Mouse (Mus musculus): Measurements from ENCODE around the gene Polr2a.
"Not testable (repeated sequence)": the region's sequence is repeated elsewhere in the genome, so short reads cannot be mapped to it uniquely, and the experiment has no call there.

Gene Polr2a

DNA sequence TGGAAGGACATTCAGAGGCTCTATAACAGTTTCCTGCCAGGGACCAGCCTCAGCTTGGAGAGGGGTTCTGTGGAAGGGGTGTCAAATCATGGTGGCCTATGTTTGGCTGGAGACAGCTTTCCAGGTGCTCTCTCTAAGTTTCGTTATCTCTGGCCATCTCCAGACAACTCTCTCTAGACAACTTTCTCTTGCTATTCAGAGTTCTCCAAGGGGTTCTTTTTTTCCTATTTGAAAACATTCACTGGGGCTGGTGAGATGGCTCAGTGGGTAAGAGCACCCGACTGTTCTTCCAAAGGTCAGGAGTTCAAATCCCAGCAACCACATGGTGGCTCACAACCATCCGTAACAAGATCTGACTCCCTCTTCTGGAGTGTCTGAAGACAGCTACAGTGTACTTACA, 55.1 kb downstream of the Polr2a start:
- not testable (repeated sequence) for DNase-seq

DNA sequence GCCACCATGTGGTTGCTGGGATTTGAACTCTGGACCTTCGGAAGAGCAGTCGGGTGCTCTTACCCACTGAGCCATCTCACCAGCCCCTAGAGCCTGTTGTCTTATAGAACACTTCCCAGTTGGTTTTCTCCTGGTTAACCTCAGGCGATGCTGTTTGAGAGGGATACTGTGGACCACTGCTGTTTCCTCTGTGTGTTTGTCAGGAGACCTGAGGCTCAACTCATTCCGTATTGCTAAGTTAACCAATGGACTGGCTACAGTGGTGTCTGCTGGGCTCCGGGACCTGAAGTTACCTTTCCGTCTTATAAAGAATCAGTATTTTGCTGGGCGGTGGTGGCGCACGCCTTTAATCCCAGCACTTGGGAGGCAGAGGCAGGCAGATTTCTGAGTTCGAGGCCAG, 55.6 kb downstream of the Polr2a start:
- DNase-seq = not testable (repeated sequence)

DNA sequence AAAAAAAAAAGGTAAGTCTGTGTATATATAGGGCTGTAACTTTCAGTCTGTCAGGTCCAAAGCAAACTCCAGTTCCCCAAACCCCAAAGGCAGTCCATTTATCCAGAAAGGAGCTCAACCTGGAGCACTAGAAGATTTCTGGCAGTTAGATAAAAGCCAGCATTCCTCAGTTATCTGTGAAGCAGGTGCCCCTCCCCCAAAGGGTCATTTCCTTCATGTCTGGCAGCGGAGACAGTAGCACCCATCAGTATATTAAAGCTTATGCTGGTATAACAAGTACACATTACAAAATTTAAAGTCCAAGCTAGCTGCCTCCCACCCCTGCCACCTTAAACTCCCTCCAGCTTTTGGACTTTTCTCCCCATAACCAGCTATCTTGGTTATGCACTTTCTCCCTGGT, 58.8 kb downstream of the Polr2a start:
- no peak for DNase-seq

DNA sequence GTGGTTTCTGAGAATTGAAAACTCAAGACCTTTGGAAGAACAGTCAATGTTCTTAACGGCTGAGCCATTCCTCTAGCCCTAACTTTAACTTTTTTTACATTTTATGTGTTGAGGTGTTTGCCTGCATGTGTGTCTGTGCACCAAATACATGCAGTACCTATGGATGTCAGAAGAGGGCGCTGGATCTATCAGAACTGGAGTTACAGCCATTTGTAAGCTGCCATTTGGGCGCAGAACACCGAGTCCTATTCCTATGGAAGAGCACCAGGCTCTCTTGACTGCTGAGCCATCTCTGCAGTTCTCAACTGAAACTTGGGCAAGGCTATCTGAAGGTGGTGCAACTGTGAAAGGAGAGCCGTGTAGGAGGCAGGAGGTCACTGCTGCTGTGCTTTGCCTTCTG, 59.9 kb downstream of the Polr2a start:
- DNase-seq = no peak

DNA sequence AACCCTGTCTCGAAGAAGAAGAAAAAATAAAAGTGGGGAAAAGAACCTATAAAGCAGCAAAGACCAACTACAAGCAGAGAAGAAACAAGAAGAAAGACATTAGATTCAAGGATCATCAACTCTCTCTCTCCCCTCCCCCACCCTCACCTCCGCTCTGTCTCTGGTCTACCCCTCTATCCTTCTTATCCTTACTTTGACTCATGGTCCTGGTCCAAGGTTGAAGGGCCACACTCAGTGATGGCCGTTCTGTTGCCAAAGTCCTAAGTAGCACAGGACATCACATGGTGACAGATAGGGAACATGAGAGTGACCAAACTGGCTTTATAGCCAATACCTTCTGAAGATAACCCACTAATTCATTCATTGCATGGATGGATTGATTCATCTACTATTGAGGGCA, 61.0 kb downstream of the Polr2a start:
- DNase-seq = no peak

DNA sequence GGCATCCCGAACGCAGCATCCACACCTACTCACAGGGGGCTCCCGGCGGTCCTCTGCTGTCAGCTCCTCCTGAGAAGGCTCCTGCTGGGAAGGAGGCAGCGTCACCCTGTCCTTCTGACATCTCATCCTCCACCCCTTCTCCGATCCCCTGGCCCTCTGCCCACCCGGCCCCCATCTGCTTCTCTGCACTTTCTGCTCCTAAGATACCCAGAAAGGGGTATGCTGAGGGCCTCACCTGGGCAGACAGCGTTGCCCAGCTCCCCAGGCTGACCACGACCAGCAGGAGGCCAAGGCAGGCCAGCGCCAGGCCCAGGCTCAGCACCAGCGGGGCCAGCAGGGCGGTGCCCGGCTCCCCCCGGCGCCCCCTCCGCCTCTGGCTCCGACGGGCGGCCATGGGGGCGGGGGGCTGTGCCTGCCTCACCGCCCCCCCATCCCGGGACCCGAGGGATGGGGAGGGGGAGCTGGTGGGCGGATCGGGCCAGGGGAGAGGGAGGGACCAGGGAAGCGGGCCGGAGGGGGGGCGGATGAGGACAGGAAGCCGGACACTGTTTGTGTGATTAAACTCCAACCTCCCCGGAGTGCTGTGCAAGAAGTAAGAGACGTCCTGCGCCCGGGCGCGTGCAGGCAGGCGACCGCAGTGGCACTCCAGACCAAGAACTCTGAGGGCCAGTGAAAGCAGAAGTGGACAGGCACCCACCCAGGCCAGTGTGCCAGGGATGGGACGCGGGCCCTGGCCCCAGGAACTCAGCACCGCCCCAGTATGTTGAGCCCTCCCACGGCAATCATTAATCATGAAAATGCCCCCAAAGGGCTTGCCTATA, 62.9 kb downstream of the Polr2a start, which contains the start of the genes Tnfsf12 and Tnfsfm13:
Gene Tnfsf12, minus strand, starts transcription at position 489 of the 821 bp plus-strand sequence.
Gene Tnfsfm13, minus strand, starts transcription at position 738 of the 821 bp plus-strand sequence.
- DNase-seq = peak; percentile 90

DNA sequence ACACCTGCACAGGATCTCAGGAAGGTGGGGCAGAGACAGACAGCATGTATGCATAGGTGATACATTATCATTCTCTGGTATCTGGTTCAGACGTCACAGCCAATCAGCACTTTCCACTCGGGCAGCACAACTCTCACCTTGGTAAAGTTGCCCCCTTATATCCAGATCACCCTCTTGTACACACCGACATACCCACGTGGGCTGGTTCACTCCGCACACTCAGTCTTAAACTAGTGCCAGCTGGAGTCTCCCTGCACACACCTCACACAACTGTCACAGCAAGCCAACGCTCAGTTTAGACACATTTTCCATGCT, 63.4 kb downstream of the Polr2a start:
- no peak for DNase-seq

DNA sequence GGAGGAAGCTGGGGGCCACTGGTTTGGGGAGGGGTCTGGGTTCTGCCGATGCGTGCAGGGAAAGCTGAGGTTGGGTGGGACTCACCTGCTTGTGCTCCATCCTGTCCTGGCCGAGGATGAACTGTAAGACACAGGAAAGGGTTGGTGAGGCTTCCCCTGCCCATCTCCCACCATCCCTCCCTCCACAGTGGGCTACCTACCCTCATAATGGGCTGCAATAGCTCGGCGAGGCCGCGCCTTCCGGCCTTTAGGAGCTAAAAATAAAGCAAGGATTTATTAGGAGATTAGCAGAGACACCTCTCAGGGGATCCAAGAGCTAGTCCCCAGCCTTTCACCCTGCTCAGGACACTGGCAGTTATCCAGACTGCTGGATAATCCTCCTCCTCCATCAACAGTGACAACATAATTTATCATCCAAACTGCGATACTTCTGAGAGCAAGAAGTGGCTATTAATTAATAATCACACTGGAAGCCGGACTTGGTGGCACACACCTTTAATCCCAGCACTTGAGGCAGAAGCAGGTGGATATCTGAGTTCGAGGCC, 64.9 kb downstream of the Polr2a start:
- DNase-seq = no peak

DNA sequence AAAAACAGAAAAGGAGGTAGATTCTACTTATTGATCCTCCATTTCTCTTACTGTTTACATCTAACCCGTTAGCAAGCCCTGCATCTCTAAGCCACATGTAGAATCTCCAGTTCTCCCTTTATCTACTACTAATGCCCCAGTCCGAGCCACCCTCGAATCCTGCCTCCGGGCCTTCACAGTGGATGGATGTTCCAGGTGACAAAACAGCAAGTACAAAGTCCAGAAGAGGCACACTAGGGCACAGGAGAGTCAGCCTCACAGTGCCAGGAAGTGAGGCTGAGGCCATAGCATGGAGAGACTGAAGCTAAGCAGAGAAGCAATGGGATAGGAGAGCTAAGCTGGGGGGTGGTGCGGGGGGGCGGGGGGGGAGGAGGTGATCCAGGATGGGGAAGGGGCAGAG, 65.6 kb downstream of the Polr2a start:
- DNase-seq = no peak

DNA sequence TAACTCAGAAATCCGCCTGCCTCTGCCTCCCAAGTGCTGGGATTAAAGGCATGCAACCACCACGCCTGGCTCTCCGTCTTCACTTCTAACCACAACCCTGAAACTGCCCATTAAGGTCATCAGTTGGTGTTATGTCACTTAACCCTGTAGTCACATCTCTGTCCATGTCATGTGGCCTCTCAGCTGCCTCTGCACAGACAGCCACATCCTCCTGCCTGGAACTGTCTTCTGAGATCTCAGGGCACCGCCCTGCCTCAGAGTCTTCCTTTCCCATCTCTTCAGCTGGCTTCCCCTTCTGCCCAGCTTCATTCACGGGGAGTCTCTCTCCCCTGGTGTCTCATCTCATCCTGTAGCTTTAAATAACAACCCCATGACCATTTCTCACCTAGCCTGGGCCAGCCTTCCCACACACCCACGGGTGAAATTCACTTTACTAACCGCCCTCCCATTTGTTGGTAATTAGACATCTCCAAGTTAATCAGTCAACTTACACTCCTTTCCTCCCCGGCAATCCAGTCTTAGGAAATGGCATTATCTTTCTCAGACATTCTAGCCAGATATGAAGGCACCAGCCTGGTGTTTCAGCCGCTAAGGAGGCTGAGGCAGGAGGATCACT, 66.1 kb downstream of the Polr2a start:
- DNase-seq = no peak

DNA sequence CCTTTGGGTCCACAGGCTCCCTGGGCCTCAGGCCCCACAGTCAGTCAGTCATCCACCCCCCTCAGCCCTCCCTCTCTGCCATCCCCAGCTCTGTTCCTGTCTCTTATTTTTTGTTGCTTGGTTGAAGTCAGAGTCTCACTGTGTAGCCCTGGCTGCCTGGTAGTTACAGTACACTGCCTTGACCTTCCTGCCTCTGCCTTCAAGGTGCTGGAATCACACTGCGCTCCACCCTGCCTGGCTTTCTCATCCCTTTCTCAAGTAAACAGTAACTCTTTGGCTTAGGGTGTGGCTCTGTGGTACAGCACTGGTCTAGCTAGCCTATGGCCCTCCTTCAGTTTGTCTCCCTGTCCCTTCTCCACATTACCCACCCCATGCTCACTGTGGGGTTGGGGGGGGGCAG, 68.5 kb downstream of the Polr2a start:
- no peak for DNase-seq

DNA sequence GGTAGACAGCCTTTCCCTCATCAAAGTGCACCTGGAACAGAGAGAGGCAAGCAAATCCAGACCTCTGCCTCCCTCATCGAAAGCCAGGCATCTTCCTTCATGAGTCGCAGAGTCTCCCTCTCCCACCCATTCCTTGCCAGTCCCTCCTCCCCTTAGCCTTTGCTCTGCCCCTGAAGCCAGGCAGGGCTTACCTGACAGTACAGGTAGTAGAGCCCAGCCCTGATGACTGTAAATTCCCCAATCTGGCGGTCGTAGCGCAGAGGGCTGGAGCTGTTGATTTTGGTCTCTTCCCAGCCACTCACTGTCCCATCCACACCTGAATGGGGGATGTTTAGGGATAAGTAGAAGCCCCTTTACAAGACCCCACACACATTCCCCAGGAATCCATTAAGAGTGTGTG, 71.4 kb downstream of the Polr2a start:
- DNase-seq = no peak

DNA sequence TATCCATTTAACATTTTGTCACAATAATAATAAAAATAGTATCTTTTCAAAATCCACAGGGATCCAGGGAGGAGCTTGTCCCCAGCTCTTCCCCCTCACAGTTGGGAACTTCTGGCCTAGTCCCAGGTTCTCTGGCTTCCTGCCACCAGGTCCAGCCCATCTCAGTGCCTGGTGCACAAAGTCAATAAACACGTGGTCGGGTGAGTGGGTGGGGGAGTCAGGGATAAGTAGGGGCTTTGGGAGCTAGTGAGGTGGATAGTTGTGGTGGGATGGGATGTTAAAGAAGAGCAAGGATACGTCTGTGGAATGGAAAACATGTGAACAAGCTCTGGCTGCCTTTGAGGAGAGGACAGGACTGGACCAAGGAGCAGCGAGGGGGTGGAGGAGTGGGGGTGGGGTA, 72.1 kb downstream of the Polr2a start:
- peak; percentile 92 for DNase-seq

DNA sequence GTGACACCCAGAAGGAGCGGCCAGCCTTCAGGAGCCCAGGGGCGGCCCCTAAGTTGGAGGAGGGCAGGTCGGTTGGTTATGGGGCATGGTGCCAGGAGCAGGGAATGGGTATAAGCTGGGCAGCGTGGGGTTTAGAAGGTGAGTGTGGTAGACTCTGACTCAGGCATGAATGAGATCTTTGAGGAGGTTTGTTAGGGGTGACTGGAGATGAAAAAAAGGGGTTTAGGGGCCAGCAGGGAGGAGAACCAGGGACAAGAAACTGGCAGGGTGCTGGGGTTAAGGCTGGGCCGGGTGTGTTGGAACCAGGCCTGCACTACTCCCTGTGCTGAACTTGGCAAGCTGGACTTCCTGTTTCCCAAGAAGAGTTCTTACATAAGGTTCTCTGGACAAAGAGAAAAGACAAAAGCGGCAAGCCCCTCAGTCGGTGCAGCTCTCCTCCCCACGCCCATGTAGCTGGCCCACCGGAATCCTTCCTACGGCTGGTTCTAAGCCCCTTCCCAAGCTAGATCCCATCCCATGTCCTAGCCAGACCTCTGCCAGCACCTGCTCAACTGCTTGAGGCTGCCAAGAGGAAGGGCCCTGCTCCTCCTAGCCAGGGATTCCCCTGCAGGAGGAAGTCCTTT, 72.8 kb downstream of the Polr2a start, which contains the start of gene Tnfsf13:
Gene Tnfsf13, minus strand, starts transcription at position 259 of the 623 bp plus-strand sequence.
- DNase-seq = peak; percentile 91

DNA sequence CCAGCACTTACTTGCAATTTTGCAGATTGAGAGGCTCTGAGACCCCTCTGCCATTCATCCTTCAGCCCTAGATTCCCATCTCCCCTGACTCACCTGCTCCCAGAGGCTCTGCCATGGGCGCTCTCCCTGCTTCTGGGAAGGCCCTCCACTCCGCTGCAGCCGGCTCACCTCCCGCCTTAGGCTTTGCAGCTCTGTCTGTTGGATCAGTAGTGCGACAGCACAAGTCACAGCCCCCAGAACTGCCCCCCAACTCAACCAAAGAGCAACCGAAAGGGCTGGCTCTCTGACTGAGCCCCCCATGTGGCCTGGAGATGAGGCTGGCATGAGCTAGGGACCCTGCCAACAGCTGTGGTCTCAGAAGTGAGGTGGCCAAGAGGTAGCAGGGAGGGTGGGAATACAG, 73.5 kb downstream of the Polr2a start:
- no peak for DNase-seq

DNA sequence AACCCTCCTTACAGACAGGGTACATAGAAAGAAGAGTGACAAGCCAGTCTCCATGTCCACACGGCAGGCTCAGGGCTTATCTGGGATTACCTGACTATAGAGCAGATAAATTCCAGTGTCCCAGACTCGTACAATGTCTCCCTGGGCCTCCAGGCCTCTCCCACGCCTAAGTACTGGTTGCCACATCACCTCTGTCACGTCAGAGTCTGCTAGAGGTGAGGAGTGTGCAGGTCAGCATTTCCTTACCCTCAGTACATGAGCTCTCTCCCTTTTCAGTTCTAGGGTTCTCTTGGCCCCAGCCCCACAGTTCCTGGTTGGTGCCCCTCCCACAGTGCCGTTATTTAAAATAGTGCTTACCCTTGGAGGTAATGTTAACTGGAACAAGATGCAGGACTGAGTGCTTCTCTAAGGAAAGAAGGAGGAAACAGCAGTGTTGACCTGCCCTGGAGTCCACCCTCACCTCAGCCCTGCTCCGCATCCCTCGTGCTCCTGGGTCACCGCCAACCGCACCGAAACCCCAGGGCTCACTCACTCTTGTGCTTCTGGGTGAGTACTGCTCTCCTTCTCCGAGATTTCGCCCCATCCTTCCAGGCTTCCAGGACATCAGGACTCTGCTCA, 74.2 kb downstream of the Polr2a start:
- peak; percentile 45 for DNase-seq

All from lung, postnatal 10 days (tissue).